Mouse (Mus musculus) embryonic facial prominence, embryonic 10.5 days (tissue): ENCODE results near the gene Klhdc4. TPM values are rescaled to one million over a fixed set of nuclear protein-coding genes. Genes with fewer than 3 reads are reported as not detected.

Experiments used
- DNase-seq: peaks from one replicate; pipeline ENCODE4 v3.0.0-alpha.2; 2017; ENCODE audit warnings: low spot score
- H3K27ac ChIP-seq: fragments of 300-500 bp; sonication (generic); replicated peaks from 2 replicates; pipeline ENCODE4 v1.5.1; 2016; ENCODE audit warnings: mild to moderate bottlenecking
- H3K27me3 ChIP-seq: fragments of 300-500 bp; sonication (generic); replicated peaks from 2 replicates; pipeline ENCODE4 v1.6.1; 2016; ENCODE audit warnings: low read depth, mild to moderate bottlenecking; ENCODE audit not compliant: poor library complexity, severe bottlenecking
- H3K36me3 ChIP-seq: fragments of 300-500 bp; sonication (generic); replicated peaks from 2 replicates; pipeline ENCODE4 v1.6.1; 2016; ENCODE audit warnings: mild to moderate bottlenecking, moderate library complexity
- H3K4me1 ChIP-seq: fragments of 300-500 bp; sonication (generic); 2 replicates; pipeline ENCODE4 v1.6.1; 2016
- H3K4me3 ChIP-seq: fragments of 300-500 bp; sonication (generic); 2 replicates; pipeline ENCODE4 v1.5.1; 2016; ENCODE audit warnings: mild to moderate bottlenecking, moderate library complexity
- H3K9me3 ChIP-seq: fragments of 300-500 bp; sonication (generic); 2 replicates; pipeline ENCODE4 v1.6.1; 2016; ENCODE audit warnings: mild to moderate bottlenecking
- WGBS: fragments of 180-500 bp; shearing (Covaris S2); methylation state at CpG from one replicate; pipeline ENCODE4 v1.1.7; 2016; 5-methylcytosine and 5-hydroxymethylcytosine counted together
- polyA plus RNA-seq: library from polyadenylated mRNA; unstranded; fragments of >200 nt; fragmentation: Nextera tagmentation; extraction: Ambion mirVana; gene quantifications from 2 replicates; pipeline ENCODE4 v1.2.1, GENCODE M21; 2016

The Klhdc4 gene
- polyA plus RNA-seq, 1 experiment from 2014 or later = 67.3 TPM

DNA sequence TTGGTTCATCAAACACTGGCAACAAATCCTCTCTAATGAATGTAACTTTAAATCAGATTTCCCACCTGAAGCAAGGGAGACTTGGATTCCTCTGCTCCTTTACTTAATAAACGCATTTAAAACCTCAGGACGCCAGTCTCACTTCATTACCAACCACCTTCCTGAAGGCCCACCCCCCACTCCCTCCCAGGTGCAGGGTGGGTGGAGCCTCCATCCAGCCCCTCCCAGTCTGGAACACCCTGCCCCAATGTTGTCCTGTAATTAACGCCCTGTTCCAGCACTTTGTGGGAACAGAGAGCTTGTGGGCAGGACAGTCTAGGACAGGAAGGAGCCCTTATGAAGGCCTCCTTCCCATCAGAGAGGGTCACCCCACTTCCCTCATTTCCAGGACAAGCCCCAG lies 35.2 kb downstream of the Klhdc4 start:
- 51% methylated on average over 3 of the region's 3 CpGs for WGBS
- DNase-seq = no peak
- Histone ChIP-seq H3K27me3 (no peaks in the 10 kb centered on the region), H3K36me3 (peaks cover 54% of the 10 kb centered on the region), H3K4me1 (peaks cover 9% of the 10 kb centered on the region; the same call in 1 of the 2 replicates), H3K9me3 (no peaks in the 10 kb centered on the region), H3K4me3 (no peak overlapping the region), H3K27ac (no peak overlapping the region)

DNA sequence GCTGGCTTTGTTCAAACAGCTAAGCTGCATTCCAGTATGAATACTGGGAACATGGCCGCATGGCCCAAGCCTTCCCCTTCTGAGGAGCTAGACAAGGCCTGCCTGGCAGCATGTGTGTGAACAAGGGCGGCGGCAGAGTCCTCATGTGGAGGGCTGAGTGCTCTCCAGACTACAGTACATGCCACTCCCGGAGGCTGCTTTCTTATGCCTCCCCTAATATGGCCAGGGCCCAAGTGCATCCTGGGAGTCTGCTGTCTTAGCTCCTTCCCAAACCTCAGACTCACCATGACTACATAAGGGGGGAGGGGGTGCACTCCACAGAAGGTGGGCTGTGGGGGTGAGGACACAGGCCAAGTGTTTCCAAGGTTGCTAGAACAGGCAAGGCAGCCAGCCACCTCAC lies 36.7 kb downstream of the Klhdc4 start:
- peaks cover 39% of the 10 kb centered on the region for H3K36me3 ChIP-seq
- no peak overlapping the region for H3K27ac ChIP-seq
- no peak for DNase-seq
- 85% methylated on average over 4 of the region's 4 CpGs for WGBS
- H3K4me3 ChIP-seq = no peak overlapping the region
- H3K4me1 ChIP-seq = peaks cover 9% of the 10 kb centered on the region; the same call in 1 of the 2 replicates
- no peaks in the 10 kb centered on the region for H3K9me3 ChIP-seq
- no peaks in the 10 kb centered on the region for H3K27me3 ChIP-seq

DNA sequence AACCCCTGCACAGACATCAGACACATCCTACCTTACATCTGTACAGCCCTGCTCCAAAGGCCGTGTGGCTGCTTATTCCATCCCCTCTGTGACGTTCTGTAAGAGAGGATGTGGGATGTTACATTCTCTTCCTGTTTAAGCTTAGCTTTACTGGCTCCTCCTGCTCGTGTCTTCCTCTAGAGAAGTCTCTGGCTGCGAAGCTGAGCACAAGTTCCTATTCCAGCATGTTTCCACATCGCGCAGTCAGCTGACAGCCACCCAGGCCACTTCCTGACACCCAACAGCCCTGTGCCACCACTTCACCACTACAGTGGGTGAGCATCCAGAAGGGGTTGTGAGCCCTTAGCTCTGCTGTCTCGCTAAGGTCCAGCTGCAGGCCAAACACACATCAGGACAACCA lies 37.2 kb downstream of the Klhdc4 start:
- WGBS = 85% methylated on average over 7 of the region's 7 CpGs

DNA sequence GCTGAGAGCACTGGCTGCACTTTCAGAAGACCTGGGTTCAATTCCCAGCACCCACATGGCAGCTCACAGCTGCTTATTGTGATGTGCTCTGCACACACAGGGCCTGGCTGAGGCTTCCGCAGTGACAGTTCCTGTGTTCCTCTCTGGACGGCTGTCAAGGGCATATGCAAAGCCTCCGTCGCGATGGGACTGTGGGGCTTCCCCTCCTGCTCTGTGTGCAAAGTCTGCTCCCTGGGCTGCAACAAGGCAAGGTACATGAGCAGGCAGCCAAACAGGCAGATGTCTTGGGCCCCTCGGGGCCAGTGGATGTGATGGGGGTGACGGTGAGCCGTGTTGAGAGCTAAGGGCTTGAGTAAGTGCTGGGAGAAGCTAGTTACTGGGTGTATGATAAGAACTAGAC lies 40.6 kb downstream of the Klhdc4 start:
- Histone ChIP-seq H3K9me3 (no peaks in the 10 kb centered on the region), H3K27me3 (no peaks in the 10 kb centered on the region), H3K36me3 (peaks cover 3% of the 10 kb centered on the region; the same call in 1 of the 2 replicates), H3K4me1 (peaks cover 22% of the 10 kb centered on the region), H3K27ac (no peak overlapping the region), H3K4me3 (no peak overlapping the region)
- DNase-seq = no peak
- 89% methylated on average over 8 of the region's 8 CpGs for WGBS

More for the DNA sequence above, 37.2 kb downstream of the Klhdc4 start:
- DNase-seq = no peak
- H3K27ac ChIP-seq = no peak overlapping the region
- H3K27me3 ChIP-seq = no peaks in the 10 kb centered on the region
- H3K4me1 ChIP-seq = peaks cover 9% of the 10 kb centered on the region; the same call in 1 of the 2 replicates
- no peak overlapping the region for H3K4me3 ChIP-seq
- no peaks in the 10 kb centered on the region for H3K9me3 ChIP-seq
- H3K36me3 ChIP-seq = peaks cover 34% of the 10 kb centered on the region

- no peaks in the 10 kb centered on the region for H3K9me3 ChIP-seq
- H3K36me3 ChIP-seq = 0 out of 2 replicates have a peak, but pooled peaks cover 3% of the 10 kb centered on the region
- 65% methylated on average over 10 of the region's 10 CpGs for WGBS
- DNase-seq = no peak
- H3K4me1 ChIP-seq = peaks cover 13% of the 10 kb centered on the region
- H3K27me3 ChIP-seq = no peaks in the 10 kb centered on the region
- no peak overlapping the region for H3K4me3 ChIP-seq
- no peak overlapping the region for H3K27ac ChIP-seq
Observed at GRCm38 (mm10) chr8:121786542-121786941, 42.8 kb downstream of the Klhdc4 start.

DNA sequence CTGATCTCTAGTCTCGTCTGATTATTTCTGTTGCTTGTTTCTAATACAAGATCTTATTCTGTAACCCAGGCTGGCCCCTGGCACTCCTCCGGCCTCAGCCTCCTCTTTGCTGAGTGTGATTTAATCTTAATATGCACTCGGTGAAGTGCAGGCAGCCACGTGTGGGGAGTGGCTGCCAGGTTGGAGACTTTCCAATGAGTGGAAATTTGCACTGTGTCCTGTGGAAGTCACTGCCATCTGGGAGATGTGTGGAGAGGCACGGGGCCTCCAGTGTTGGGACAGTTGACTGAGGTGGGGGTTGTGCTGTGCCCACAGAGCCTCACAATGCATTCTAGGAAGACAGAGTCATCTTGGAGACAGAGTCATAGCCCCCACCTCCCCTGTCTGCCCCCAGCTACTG lies 46.9 kb downstream of the Klhdc4 start:
- Histone ChIP-seq H3K4me3 (no peak overlapping the region), H3K27ac (no peak overlapping the region), H3K9me3 (no peaks in the 10 kb centered on the region), H3K36me3 (no peaks in the 10 kb centered on the region), H3K4me1 (peaks cover 18% of the 10 kb centered on the region), H3K27me3 (no peaks in the 10 kb centered on the region)
- 80% methylated on average over 5 of the region's 5 CpGs for whole genome bisulfite sequencing
- no peak for DNase-seq

DNA sequence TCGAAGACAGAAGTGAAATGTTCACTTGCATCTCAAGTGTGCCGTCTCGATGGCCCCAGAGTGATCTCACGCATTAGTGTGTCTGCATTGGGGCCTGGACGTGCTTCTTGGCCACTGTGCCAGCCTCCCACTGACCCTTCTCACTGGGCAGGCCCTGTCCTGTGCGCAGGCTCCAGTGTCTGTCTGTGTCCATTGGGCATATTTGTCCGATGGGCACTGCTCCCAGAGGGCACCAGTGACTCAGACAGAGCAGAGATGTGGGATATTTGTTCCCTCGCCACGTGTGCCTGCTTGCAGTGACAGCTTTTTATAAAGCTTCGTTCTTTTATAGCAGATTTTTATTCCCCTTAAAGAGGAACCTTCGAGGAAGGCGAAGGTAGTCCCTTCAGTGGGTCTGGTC lies 55.5 kb downstream of the Klhdc4 start:
- no peaks in the 10 kb centered on the region for H3K27me3 ChIP-seq
- WGBS = 90% methylated on average over 12 of the region's 12 CpGs

DNA sequence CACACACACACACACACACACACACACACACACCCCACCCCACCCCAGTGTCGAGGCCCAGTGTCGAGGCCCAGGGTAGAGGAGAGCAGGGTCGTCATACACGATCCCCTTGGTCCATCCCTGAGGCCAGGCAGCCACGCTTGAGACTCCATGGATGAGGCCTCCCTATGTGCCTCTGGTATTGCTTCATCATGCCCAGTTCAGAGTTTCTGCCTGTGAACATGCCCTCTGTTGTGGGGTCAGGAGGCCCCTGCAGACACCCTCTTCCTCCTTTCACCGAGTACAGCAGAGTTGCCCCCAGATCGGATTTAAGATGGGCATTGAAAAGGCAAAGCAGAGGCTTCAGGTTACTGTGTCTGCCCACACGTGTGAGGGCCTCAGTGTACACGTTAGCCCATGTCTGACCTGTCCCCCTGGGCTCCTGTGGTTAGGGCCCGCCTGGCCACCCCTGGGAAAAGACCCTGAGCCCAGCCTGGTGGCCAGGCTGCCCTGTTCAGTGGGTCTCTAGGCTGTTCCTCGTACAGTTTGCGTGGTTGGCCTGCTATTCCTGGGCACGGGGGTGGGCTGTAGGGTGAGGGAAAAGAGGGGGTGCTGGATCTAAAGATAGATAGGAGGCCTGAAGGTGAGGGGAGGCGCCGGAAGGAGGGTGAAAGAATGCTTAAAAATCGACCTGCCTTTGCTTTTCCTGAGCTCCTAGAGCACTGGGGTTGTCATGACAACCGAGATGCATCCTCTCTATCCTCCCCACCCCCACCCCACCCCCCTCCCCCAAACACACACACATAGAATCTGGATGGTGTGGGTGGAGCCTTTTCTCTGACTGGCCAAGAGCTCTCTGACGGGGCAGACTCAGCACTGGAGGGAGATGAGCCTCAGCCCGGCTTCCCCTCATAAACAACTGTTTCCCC lies 58.3 kb downstream of the Klhdc4 start:
- no peaks in the 10 kb centered on the region for H3K27me3 ChIP-seq
- no peaks in the 10 kb centered on the region for H3K9me3 ChIP-seq
- no peaks in the 10 kb centered on the region for H3K36me3 ChIP-seq
- DNase-seq = peak; percentile 48
- no peak overlapping the region; the same call in 1 of the 2 replicates for H3K27ac ChIP-seq
- 33% methylated on average over 19 of the region's 19 CpGs for WGBS
- H3K4me3 ChIP-seq = peak overlapping the region; percentile 17; the same call in 1 of the 2 replicates
- H3K4me1 ChIP-seq = peaks cover 16% of the 10 kb centered on the region

More for the DNA sequence above, 55.5 kb downstream of the Klhdc4 start:
- Histone ChIP-seq H3K9me3 (no peaks in the 10 kb centered on the region), H3K36me3 (no peaks in the 10 kb centered on the region), H3K4me1 (peaks cover 21% of the 10 kb centered on the region), H3K27ac (no peak overlapping the region), H3K4me3 (no peak overlapping the region)
- no peak for DNase-seq

DNA sequence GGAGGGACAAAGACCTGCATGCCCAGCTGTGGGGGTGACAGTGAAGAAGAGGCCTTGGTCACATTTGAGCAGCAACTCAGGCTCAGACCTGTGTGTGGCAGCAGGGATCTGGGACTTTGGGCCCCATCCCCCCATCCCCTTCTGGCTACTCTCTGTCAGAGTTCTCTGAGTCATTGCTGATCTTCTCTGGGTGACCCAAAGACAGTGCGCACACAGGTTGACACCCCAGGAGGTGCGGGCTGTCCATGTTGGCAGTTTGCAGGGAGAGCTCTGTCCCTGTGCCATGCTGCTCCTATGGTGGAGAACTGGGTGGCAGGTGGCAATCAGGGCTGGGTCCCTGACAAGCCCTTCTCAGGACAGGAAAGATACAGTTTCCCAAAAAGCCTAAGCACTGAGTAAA lies 59.7 kb downstream of the Klhdc4 start:
- Histone ChIP-seq H3K27ac (no peak overlapping the region), H3K4me3 (no peak overlapping the region), H3K27me3 (no peaks in the 10 kb centered on the region), H3K4me1 (peaks cover 16% of the 10 kb centered on the region), H3K36me3 (no peaks in the 10 kb centered on the region), H3K9me3 (no peaks in the 10 kb centered on the region)
- WGBS = 96% methylated on average over 2 of the region's 2 CpGs
- no peak for DNase-seq

DNA sequence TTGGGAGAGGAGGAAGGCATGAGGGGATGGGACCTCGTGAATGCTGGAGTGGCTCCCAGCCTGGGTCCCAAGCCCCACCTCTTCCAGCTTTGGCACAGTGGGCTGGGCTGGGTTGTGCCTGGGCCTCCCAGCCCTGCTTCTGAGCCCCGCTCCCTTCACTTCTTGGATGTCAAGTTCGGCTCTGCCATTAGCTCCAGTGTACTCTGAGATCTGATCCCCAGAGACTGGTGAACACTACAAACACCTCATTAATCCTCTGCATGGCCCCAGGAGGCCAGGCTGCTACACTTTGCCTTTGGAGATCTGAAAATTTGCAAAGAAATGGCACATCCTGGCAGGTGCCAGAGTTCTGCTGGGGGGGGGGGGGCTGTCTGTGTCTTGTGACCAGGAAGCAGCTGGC lies 60.3 kb downstream of the Klhdc4 start:
- Histone ChIP-seq H3K36me3 (no peaks in the 10 kb centered on the region), H3K4me1 (peaks cover 16% of the 10 kb centered on the region), H3K4me3 (no peak overlapping the region), H3K9me3 (no peaks in the 10 kb centered on the region), H3K27ac (no peak overlapping the region), H3K27me3 (no peaks in the 10 kb centered on the region)
- no peak for DNase-seq
- 64% methylated on average over 3 of the region's 3 CpGs for WGBS

DNA sequence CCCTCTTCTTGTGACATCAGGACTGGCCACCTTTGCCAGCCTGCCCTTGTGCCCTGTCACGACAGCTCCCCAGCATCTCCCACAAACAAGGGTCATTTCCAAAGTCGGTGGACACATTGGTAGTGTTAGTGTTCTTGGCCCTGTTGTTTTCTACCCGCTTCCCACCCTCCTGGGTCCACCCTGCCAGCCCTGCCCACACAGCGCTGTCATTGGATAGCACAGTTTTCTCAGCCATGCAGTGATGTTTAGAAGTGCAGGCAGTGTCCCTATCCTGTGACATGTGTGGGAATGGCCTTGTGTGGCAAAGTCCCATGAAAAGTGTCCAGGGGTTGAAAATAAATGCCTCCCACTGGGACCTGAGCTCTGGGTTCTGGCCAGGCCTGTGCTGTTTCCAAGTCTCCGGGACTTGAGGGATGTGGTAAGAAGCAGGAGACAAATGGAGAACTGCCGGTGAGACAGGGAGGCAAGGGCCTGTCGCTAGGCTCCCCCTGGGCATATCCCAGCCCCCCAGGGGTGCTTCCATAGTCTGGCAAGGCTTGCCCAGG lies 63.7 kb downstream of the Klhdc4 start:
- 84% methylated on average over 7 of the region's 7 CpGs for WGBS
- Histone ChIP-seq H3K36me3 (no peaks in the 10 kb centered on the region), H3K27ac (no peak overlapping the region), H3K9me3 (no peaks in the 10 kb centered on the region), H3K4me3 (no peak overlapping the region), H3K4me1 (peaks cover 2% of the 10 kb centered on the region), H3K27me3 (no peaks in the 10 kb centered on the region)
- DNase-seq = no peak

- WGBS = 67% methylated on average over 9 of the region's 9 CpGs
- no peak overlapping the region for H3K4me3 ChIP-seq
- H3K36me3 ChIP-seq = no peaks in the 10 kb centered on the region
- no peaks in the 10 kb centered on the region for H3K27me3 ChIP-seq
- no peaks in the 10 kb centered on the region for H3K9me3 ChIP-seq
- DNase-seq = no peak
- no peak overlapping the region for H3K27ac ChIP-seq
- no peaks in the 10 kb centered on the region for H3K4me1 ChIP-seq
Observed at GRCm38 (mm10) chr8:121763700-121764013, 65.7 kb downstream of the Klhdc4 start.
